ENCODE assay signal across 8 mouse cellular contexts in the genomic region with DNA sequence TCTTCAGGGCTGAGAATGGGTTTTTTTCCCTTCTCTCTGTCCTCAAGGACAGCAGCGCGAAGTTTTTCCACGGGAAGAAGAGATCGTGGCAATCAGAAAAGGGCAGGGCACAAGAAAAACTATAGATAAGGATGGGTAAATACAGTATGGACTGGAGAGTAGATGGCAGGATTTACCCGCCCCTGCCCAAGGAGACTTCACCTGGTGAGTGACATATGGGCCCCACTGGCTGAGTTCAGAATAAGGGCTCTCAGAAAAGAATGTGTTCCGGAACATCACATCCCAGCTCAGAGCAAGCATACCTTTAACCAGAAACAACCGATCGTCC. TPM values are rescaled to one million over a fixed set of nuclear protein-coding genes. Genes with fewer than 3 reads are reported as not detected.
DNase-seq lines count a peak whose midpoint lies in the region; ATAC-seq and TF ChIP-seq lines count a peak whose summit lies in the region.

No protein-coding gene starts in this region.

- peak overlapping the region; percentile 72 for H3K4me2 ChIP-seq in embryonic facial prominence, embryonic 13.5 days
- peak overlapping the region; percentile 71 for H3K4me2 ChIP-seq in intestine, postnatal 0 days (replicated peaks; ENCODE audit: low read depth)
- peak overlapping the region; percentile 84 for H3K4me2 ChIP-seq in neural tube, embryonic 14.5 days (ENCODE audit: low read depth, low read length)

- no peak for DNase-seq in liver, adult 2 months (ENCODE audit: extremely low read depth, low read depth, low spot score)
- no peak for DNase-seq in liver
- DNase-seq in layer of hippocampus, adult 8-10 months (ENCODE audit: low spot score in 2 of 2): no peak
- no peak for DNase-seq in left cerebral cortex, adult 8-10 months (ENCODE audit: low spot score in 2 of 2)
- no peak for DNase-seq in gastrocnemius, postnatal 14 days

- H3K9me3 ChIP-seq in embryonic facial prominence, embryonic 13.5 days: no peaks in the 10 kb centered on the region
- H3K9me3 ChIP-seq in intestine, postnatal 0 days (ENCODE audit: control insufficient read depth): no peaks in the 10 kb centered on the region
- H3K9me3 ChIP-seq in neural tube, embryonic 14.5 days (ENCODE audit: control insufficient read depth, low read length): no peaks in the 10 kb centered on the region

- TF ChIP-seq CTCF in liver, adult 2 months (IDR thresholded peaks at IDR 0.05; ENCODE audit: low read depth, low read length): no peak
- TF ChIP-seq CTCF in intestine, postnatal 0 days (IDR thresholded peaks at IDR 0.05; ENCODE audit: low read depth): no peak

- intact Hi-C loops in gastrocnemius, postnatal 14 days (cut with DNase I; ENCODE audit: low total_unique reads): loop anchor here (5.0 kb wide), 1 partner anchor 313 kb away; no protein-coding TSS in a partner anchor

- H3K9ac ChIP-seq in liver, adult 2 months (ENCODE audit: low read depth, low read length): peak overlapping the region; percentile 88
- peak overlapping the region; percentile 86 for H3K9ac ChIP-seq in embryonic facial prominence, embryonic 13.5 days
- peak overlapping the region; percentile 74 for H3K9ac ChIP-seq in intestine, postnatal 0 days (ENCODE audit: low read depth, low read length)
- peak overlapping the region; percentile 76 for H3K9ac ChIP-seq in neural tube, embryonic 14.5 days (replicated peaks; ENCODE audit: low read depth, low read length)

- 0 out of 2 replicates have a peak, but pooled peaks have one; percentile 26 for ATAC-seq in embryonic facial prominence, embryonic 13.5 days (ENCODE audit: insufficient number of reproducible peaks, insufficient read depth, low FRiP score, low TSS enrichment, low read depth)
- ATAC-seq in intestine, postnatal 0 days: peak; percentile 37
- no peak for ATAC-seq in neural tube, embryonic 14.5 days (ENCODE audit: low read depth)

- peak overlapping the region; percentile 75 for H3K27ac ChIP-seq in liver, adult 2 months (replicated peaks; ENCODE audit: insufficient read depth, low read depth, low read length)
- peak overlapping the region; percentile 77; the same call in 1 of the 2 replicates for H3K27ac ChIP-seq in embryonic facial prominence, embryonic 13.5 days
- peak overlapping the region; percentile 83 for H3K27ac ChIP-seq in intestine, postnatal 0 days (ENCODE audit: low read depth, low read length)
- peak overlapping the region; percentile 49 for H3K27ac ChIP-seq in neural tube, embryonic 14.5 days (ENCODE audit: low read depth, low read length)

- peaks cover 3% of the 10 kb centered on the region; the same call in 1 of the 2 replicates for H3K79me2 ChIP-seq in liver, adult 2 months (ENCODE audit: control insufficient read depth, insufficient read depth, low read length)

- H3K27me3 ChIP-seq in liver, adult 2 months (ENCODE audit: control insufficient read depth, insufficient read depth, low read length): no peaks in the 10 kb centered on the region
- H3K27me3 ChIP-seq in embryonic facial prominence, embryonic 13.5 days: no peaks in the 10 kb centered on the region
- H3K27me3 ChIP-seq in intestine, postnatal 0 days (replicated peaks; ENCODE audit: control insufficient read depth, insufficient read depth, low read length): no peaks in the 10 kb centered on the region
- H3K27me3 ChIP-seq in neural tube, embryonic 14.5 days (ENCODE audit: control insufficient read depth, insufficient read depth, low read length): no peaks in the 10 kb centered on the region

- peaks cover 2% of the 10 kb centered on the region; the same call in 1 of the 2 replicates for H3K36me3 ChIP-seq in liver, adult 2 months (ENCODE audit: control insufficient read depth, insufficient read depth, low read length)
- no peaks in the 10 kb centered on the region for H3K36me3 ChIP-seq in embryonic facial prominence, embryonic 13.5 days
- no peaks in the 10 kb centered on the region for H3K36me3 ChIP-seq in intestine, postnatal 0 days (ENCODE audit: control insufficient read depth, insufficient read depth)
- H3K36me3 ChIP-seq in neural tube, embryonic 14.5 days (ENCODE audit: control insufficient read depth, insufficient read depth, low read length): 0 out of 2 replicates have a peak, but pooled peaks cover 3% of the 10 kb centered on the region

- no peak for TF ChIP-seq POLR2A in liver, adult 2 months (IDR thresholded peaks at IDR 0.05; ENCODE audit: extremely low read depth, insufficient read depth, low read length)

- peaks cover 4% of the 10 kb centered on the region for H3K4me1 ChIP-seq in liver, adult 2 months (ENCODE audit: control insufficient read depth, insufficient read depth, low read length)
- peaks cover 18% of the 10 kb centered on the region for H3K4me1 ChIP-seq in embryonic facial prominence, embryonic 13.5 days
- H3K4me1 ChIP-seq in intestine, postnatal 0 days (replicated peaks; ENCODE audit: control insufficient read depth, insufficient read depth, low read length): no peaks in the 10 kb centered on the region
- peaks cover 12% of the 10 kb centered on the region; the same call in 1 of the 2 replicates for H3K4me1 ChIP-seq in neural tube, embryonic 14.5 days (ENCODE audit: control insufficient read depth, insufficient read depth, low read length)

- peak overlapping the region; percentile 85 for H3K4me3 ChIP-seq in liver, adult 2 months (ENCODE audit: insufficient read depth, low read depth, low read length)
- H3K4me3 ChIP-seq in embryonic facial prominence, embryonic 13.5 days: peak overlapping the region; percentile 75
- H3K4me3 ChIP-seq in intestine, postnatal 0 days (ENCODE audit: low read depth, low read length): peak overlapping the region; percentile 75
- H3K4me3 ChIP-seq in neural tube, embryonic 14.5 days (ENCODE audit: low read depth, low read length): peak overlapping the region; percentile 65

- WGBS in liver, adult 2 months: 0% methylated on average over 8 of the region's 8 CpGs
- WGBS in embryonic facial prominence, embryonic 13.5 days: under 1% methylated on average over 8 of the region's 8 CpGs
- 0% methylated on average over 8 of the region's 8 CpGs for WGBS in intestine, postnatal 0 days
- 2% methylated on average over 8 of the region's 8 CpGs for WGBS in neural tube, embryonic 14.5 days

RNA-seq across cellular contexts. Expression of a gene that starts 0.3 kb away (rescaled TPM):
- 44.5 and 59.8 TPM in 2 replicates for total RNA-seq in liver, adult 2 months (2014; rRNA removed)
- polyA plus RNA-seq in liver, adult 2 months (2012; rRNA removed): 10.7 and 12.9 TPM in 2 replicates
- 120 and 144 TPM in 2 replicates for polyA plus RNA-seq in embryonic facial prominence, embryonic 13.5 days (2015; fragmentation: Nextera tagmentation; extraction: Ambion mirVana)
- polyA plus RNA-seq in intestine, postnatal 0 days (2015; fragmentation: Nextera tagmentation; extraction: Ambion mirVana): 90.3 and 90.7 TPM in 2 replicates
- 98.4 and 114 TPM in 2 replicates for polyA plus RNA-seq in neural tube, embryonic 14.5 days (2014; fragmentation: Nextera tagmentation; extraction: Ambion mirVana)
- total RNA-seq in layer of hippocampus, adult 8-10 months (2022): 10 to 100 TPM; 69.3 to 73.1 (median 71.8) TPM
- 10 to 100 TPM; 81.6 to 92.9 (median 86.8) TPM for total RNA-seq in left cerebral cortex, adult 8-10 months (2022)
- total RNA-seq in gastrocnemius, postnatal 14 days (2021): 100 to 1,000 TPM; 113 to 123 TPM

RNA-seq across cellular contexts. Expression of a gene that starts 21.2 kb away (rescaled TPM):
- total RNA-seq in liver, adult 2 months (2014; rRNA removed): 0.46 and 0.74 TPM in 2 replicates
- 0.32 TPM in 1 of 2 replicates, not detected in the other for polyA plus RNA-seq in liver, adult 2 months (2012; rRNA removed)
- not detected in 2 replicates for polyA plus RNA-seq in embryonic facial prominence, embryonic 13.5 days (2015; fragmentation: Nextera tagmentation; extraction: Ambion mirVana)
- not detected in 2 replicates for polyA plus RNA-seq in intestine, postnatal 0 days (2015; fragmentation: Nextera tagmentation; extraction: Ambion mirVana)
- polyA plus RNA-seq in neural tube, embryonic 14.5 days (2014; fragmentation: Nextera tagmentation; extraction: Ambion mirVana): 0.13 and 0.22 TPM in 2 replicates
- 1 to 10 TPM; 1.5 to 2.0 (median 1.8) TPM for total RNA-seq in layer of hippocampus, adult 8-10 months (2022)
- 1 to 10 TPM; 1.2 to 1.8 (median 1.6) TPM for total RNA-seq in left cerebral cortex, adult 8-10 months (2022)
- total RNA-seq in gastrocnemius, postnatal 14 days (2021): under 1 TPM; 0.14 to 0.47 TPM

RNA-seq across cellular contexts. Expression of a gene that starts 52.6 kb away (rescaled TPM):
- total RNA-seq in liver, adult 2 months (2014; rRNA removed): 1.1 and 1.9 TPM in 2 replicates
- 0.76 and 0.99 TPM in 2 replicates for polyA plus RNA-seq in liver, adult 2 months (2012; rRNA removed)
- 3.6 and 3.8 TPM in 2 replicates for polyA plus RNA-seq in embryonic facial prominence, embryonic 13.5 days (2015; fragmentation: Nextera tagmentation; extraction: Ambion mirVana)
- polyA plus RNA-seq in intestine, postnatal 0 days (2015; fragmentation: Nextera tagmentation; extraction: Ambion mirVana): 1.3 and 1.4 TPM in 2 replicates
- 12.1 and 12.8 TPM in 2 replicates for polyA plus RNA-seq in neural tube, embryonic 14.5 days (2014; fragmentation: Nextera tagmentation; extraction: Ambion mirVana)
- total RNA-seq in layer of hippocampus, adult 8-10 months (2022): 10 to 100 TPM; 34.6 to 44.3 (median 41.9) TPM
- total RNA-seq in left cerebral cortex, adult 8-10 months (2022): 10 to 100 TPM; 31.1 to 37.5 (median 33.0) TPM
- 1 to 10 TPM; 2.4 to 4.1 TPM for total RNA-seq in gastrocnemius, postnatal 14 days (2021)

Comparison
In these comparisons a context has a peak if more than half of its experiments do, and no peak if none do; other contexts are left out.
1. RNA of a gene that starts 52.6 kb away (total RNA-seq): 34.6 to 44.3 TPM in layer of hippocampus, adult 8-10 months and 31.1 to 37.5 TPM in left cerebral cortex, adult 8-10 months; 2.4 to 4.1 TPM in gastrocnemius, postnatal 14 days and 1.1 to 1.9 TPM in liver, adult 2 months; every median in the first group is over 4 times any median in the second.
2. Peak in every context shown above with its lines, with median percentiles within 50 percentile points of each other: H3K27ac ChIP-seq, H3K4me3 ChIP-seq, H3K9ac ChIP-seq and H3K4me2 ChIP-seq.